Mouse (Mus musculus) left cerebral cortex, postnatal 36 days (tissue): ENCODE measurements around the gene Zbtb25. TPM values are rescaled to one million over a fixed set of nuclear protein-coding genes. Genes with fewer than 3 reads are reported as not detected.

Source experiments
- DNase-seq, 2 experiments: peaks; one replicate each; pipeline ENCODE4 v3.0.0; 2021 to 2022; ENCODE audit warnings: low spot score in 2 of 2, mixed read lengths in 1 of 2
- intact Hi-C: fragments of 180-260 bp; cut with DNase I; formaldehyde crosslinking; loops from one replicate; pipeline ENCODE4 v1.15.1; 2025
- total RNA-seq, 2 experiments: library from RNA; stranded (reverse); gene quantifications; 2 replicates each; pipeline ENCODE4 v1.2.3; 2021

The Zbtb25 gene
- total RNA-seq, 2 experiments from 2014 or later, result 17.8 to 19.6 TPM

- no peak for DNase-seq
- intact Hi-C loops, result loop anchor here (10.0 kb wide), 1 partner anchor 353 kb away; the partner anchor contains the start of gene Sptb
Measured at GRCm38 (mm10) chr12:76361405-76362302, 7.7 kb downstream of the Zbtb25 start.

GRCm38 (mm10) chr12:76360868-76361267 lies 8.5 kb downstream of the Zbtb25 start:
- DNase-seq, result no peak
- intact Hi-C loops, result loop anchor here (10.0 kb wide), 1 partner anchor 354 kb away; the partner anchor contains the start of gene Sptb

GRCm38 (mm10) chr12:76349680-76350220 lies 19.7 kb downstream of the Zbtb25 start:
- DNase-seq, result no peak
- intact Hi-C loops, result no loop called here

GRCm38 (mm10) chr12:76345759-76346455 lies 23.5 kb downstream of the Zbtb25 start:
- intact Hi-C loops, result no loop called here
- no peak for DNase-seq

GRCm38 (mm10) chr12:76341080-76341479 lies 28.3 kb downstream of the Zbtb25 start:
- DNase-seq, result peak in 1 of 2 experiments; percentile 46
- intact Hi-C loops, result loop anchor here (2.0 to 5.0 kb wide), 2 partner anchors 49 to 72 kb away; no protein-coding TSS in a partner anchor

- DNase-seq, result no peak
- intact Hi-C loops, result loop anchor here (5.0 kb wide), 1 partner anchor 139 kb away; no protein-coding TSS in a partner anchor
Measured at GRCm38 (mm10) chr12:76336111-76336965, 33.1 kb downstream of the Zbtb25 start.

GRCm38 (mm10) chr12:76335641-76336040 lies 33.8 kb downstream of the Zbtb25 start:
- DNase-seq, result no peak
- intact Hi-C loops, result loop anchor here (5.0 kb wide), 1 partner anchor 138 kb away; no protein-coding TSS in a partner anchor

GRCm38 (mm10) chr12:76333688-76334087 lies 35.7 kb downstream of the Zbtb25 start:
- intact Hi-C loops, result no loop called here

GRCm38 (mm10) chr12:76328567-76329354 lies 40.6 kb downstream of the Zbtb25 start:
- intact Hi-C loops, result loop anchor here (5.0 kb wide), 1 partner anchor 41 kb away; no protein-coding TSS in a partner anchor
- no peak for DNase-seq

More at GRCm38 (mm10) chr12:76333688-76334087, 35.7 kb downstream of the Zbtb25 start:
- no peak for DNase-seq

- intact Hi-C loops, result loop anchor here (5.0 kb wide), 1 partner anchor 39 kb away; no protein-coding TSS in a partner anchor
- DNase-seq, result peak; percentile 70 to 78
Measured at GRCm38 (mm10) chr12:76326437-76327220, 42.8 kb downstream of the Zbtb25 start.

- intact Hi-C loops, result loop anchor here (5.0 kb wide), 1 partner anchor 38 kb away; no protein-coding TSS in a partner anchor
- DNase-seq, result peak; percentile 63 to 75
Measured at GRCm38 (mm10) chr12:76324679-76325431, 44.5 kb downstream of the Zbtb25 start, which contains the start of gene Akap5. Gene Akap5, plus strand, starts transcription at chr12:76324891.

- intact Hi-C loops, result no loop called here
- no peak for DNase-seq
Measured at GRCm38 (mm10) chr12:76318282-76319212, 50.9 kb downstream of the Zbtb25 start.

- no peak for DNase-seq
- intact Hi-C loops, result no loop called here
Measured at GRCm38 (mm10) chr12:76311951-76312350, 57.5 kb downstream of the Zbtb25 start.

GRCm38 (mm10) chr12:76311227-76311626 lies 58.2 kb downstream of the Zbtb25 start:
- intact Hi-C loops, result no loop called here
- no peak for DNase-seq

GRCm38 (mm10) chr12:76310633-76311032 lies 58.8 kb downstream of the Zbtb25 start:
- intact Hi-C loops, result no loop called here
- DNase-seq, result no peak

- intact Hi-C loops, result no loop called here
Measured at GRCm38 (mm10) chr12:76310007-76310406, 59.4 kb downstream of the Zbtb25 start.

More at GRCm38 (mm10) chr12:76310007-76310406, 59.4 kb downstream of the Zbtb25 start:
- DNase-seq, result no peak
